Mouse (Mus musculus) lung, postnatal 0 days (tissue): Measurements from ENCODE around the gene Sfxn3. TPM values are rescaled to one million over a fixed set of nuclear protein-coding genes. Genes with fewer than 3 reads are reported as not detected.

ENCODE experiments used
- ATAC-seq: fragments of 200-750 bp; cut with Nextera tagmentation; 2 replicates; pipeline ENCODE4 v1.8.0; 2017; ENCODE audit warnings: moderate library complexity
- DNase-seq: peaks from one replicate; pipeline ENCODE4 v3.0.0-alpha.2; 2016; ENCODE audit warnings: low spot score
- H3K27ac ChIP-seq: fragments of 300-500 bp; sonication (generic); 2 replicates; pipeline ENCODE4 v1.5.1; 2014; ENCODE audit warnings: antibody characterized with exemption, mild to moderate bottlenecking, low read length, mixed read lengths
- H3K27me3 ChIP-seq: fragments of 300-500 bp; sonication (generic); replicated peaks from 2 replicates; pipeline ENCODE4 v1.6.1; 2014; ENCODE audit warnings: low read length, mixed read lengths; ENCODE audit not compliant: insufficient read depth
- H3K36me3 ChIP-seq: fragments of 300-500 bp; sonication (generic); 2 replicates; pipeline ENCODE4 v1.6.1; 2014; ENCODE audit warnings: low read length, mixed read lengths; ENCODE audit not compliant: insufficient read depth
- H3K4me1 ChIP-seq: fragments of 300-500 bp; sonication (generic); 2 replicates; pipeline ENCODE4 v1.6.1; 2014; ENCODE audit warnings: antibody characterized with exemption, low read depth, low read length, mixed read lengths; ENCODE audit not compliant: insufficient read depth
- H3K4me2 ChIP-seq: fragments of 300-500 bp; sonication (generic); replicated peaks from 2 replicates; pipeline ENCODE4 v1.6.1; 2014; ENCODE audit warnings: low read depth, mild to moderate bottlenecking, low read length, moderate library complexity, mixed read lengths
- H3K4me3 ChIP-seq: fragments of 300-500 bp; sonication (generic); 2 replicates; pipeline ENCODE4 v1.5.1; 2014; ENCODE audit warnings: low read depth, low read length
- H3K9ac ChIP-seq: fragments of 300-500 bp; sonication (generic); replicated peaks from 2 replicates; pipeline ENCODE4 v1.6.1; 2014; ENCODE audit warnings: low read depth, mild to moderate bottlenecking
- H3K9me3 ChIP-seq: fragments of 300-500 bp; sonication (generic); 2 replicates; pipeline ENCODE4 v1.6.1; 2016; ENCODE audit warnings: low read length, mixed read lengths
- CTCF ChIP-seq: IDR thresholded peaks from 2 replicates; pipeline ENCODE4 v1.5.1; 2016; ENCODE audit warnings: antibody characterized with exemption, mild to moderate bottlenecking
- EP300 ChIP-seq: IDR thresholded peaks from 2 replicates; pipeline ENCODE4 v1.6.1; 2016; ENCODE audit warnings: antibody characterized with exemption, mild to moderate bottlenecking, control low read depth
- WGBS: fragments of 180-500 bp; shearing (Covaris S2); extraction: QIAGEN DNeasy Blood & Tissue Kit; methylation state at CpG from one replicate; pipeline ENCODE4 v1.1.7; 2014; 5-methylcytosine and 5-hydroxymethylcytosine counted together
- polyA plus RNA-seq: library from polyadenylated mRNA; unstranded; fragments of >200 nt; fragmentation: Nextera tagmentation; extraction: Ambion mirVana; gene quantifications from 2 replicates; pipeline ENCODE4 v1.2.1, GENCODE M21; 2015

Gene Sfxn3
- polyA plus RNA-seq, 1 experiment from 2014 or later = 53.0 TPM

DNA sequence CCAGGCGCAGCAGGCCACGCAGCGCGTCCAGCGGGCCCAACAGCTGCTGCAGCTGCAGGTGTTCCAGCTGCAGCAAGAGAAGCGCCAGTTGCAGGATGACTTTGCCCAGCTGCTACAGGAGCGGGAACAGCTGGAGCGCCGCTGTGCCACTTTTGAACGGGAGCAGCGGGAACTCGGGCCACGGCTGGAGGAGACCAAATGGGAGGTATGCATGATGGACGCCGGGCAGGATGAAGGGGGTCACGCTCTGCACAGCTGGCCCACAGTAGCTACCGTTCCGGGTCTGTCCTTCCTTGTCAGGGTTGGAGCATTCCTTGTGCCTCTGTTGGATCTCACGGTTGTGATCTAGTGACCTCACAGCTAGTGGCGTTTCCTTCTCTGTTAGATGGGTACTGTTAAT lies 22.5 kb upstream of the Sfxn3 start:
- H3K9me3 ChIP-seq = no peaks in the 10 kb centered on the region
- no peak for TF ChIP-seq CTCF
- no peaks in the 10 kb centered on the region for H3K27me3 ChIP-seq
- DNase-seq = no peak
- no peak for ATAC-seq
- WGBS = 79% methylated on average over 19 of the region's 20 CpGs
- H3K27ac ChIP-seq = no peak overlapping the region
- no peak overlapping the region for H3K4me2 ChIP-seq
- H3K4me3 ChIP-seq = no peak overlapping the region
- peaks cover 10% of the 10 kb centered on the region for H3K36me3 ChIP-seq
- H3K9ac ChIP-seq = no peak overlapping the region
- peaks cover 13% of the 10 kb centered on the region for H3K4me1 ChIP-seq

DNA sequence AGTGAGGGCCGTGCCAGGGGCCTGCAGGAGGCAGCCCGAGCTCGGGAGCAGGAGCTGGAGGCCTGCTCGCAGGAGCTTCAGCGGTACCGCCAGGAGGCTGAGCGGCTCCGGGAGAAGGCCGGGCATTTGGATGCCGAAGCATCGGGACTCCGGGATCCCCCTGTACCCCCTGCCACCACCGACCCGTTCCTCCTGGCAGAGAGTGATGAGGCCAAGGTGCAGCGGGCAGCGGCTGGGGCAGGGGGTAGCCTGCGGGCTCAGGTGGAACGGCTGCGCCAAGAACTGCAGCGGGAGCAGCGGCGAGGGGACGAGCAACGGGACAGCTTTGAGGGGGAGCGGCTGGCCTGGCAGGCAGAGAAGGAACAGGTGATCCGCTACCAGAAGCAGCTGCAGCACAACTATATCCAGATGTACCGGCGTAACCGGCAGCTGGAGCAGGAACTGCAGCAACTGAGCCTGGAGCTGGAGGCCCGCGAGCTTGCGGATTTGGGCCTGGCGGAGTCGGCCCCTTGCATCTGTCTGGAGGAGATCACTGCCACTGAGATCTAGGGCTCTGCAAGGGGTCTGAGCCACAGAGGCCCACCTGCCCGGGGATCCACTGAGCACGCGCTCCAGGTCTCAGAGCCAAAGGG lies 21.2 kb upstream of the Sfxn3 start:
- Histone ChIP-seq H3K4me3 (no peak overlapping the region), H3K36me3 (peaks cover 10% of the 10 kb centered on the region), H3K9ac (no peak overlapping the region), H3K27ac (no peak overlapping the region), H3K27me3 (no peaks in the 10 kb centered on the region), H3K4me2 (no peak overlapping the region), H3K9me3 (no peaks in the 10 kb centered on the region), H3K4me1 (peaks cover 2% of the 10 kb centered on the region)
- WGBS = 88% methylated on average over 36 of the region's 37 CpGs
- ATAC-seq (no peak), DNase-seq (no peak)
- TF ChIP-seq CTCF (no peak), EP300 (no peak)

DNA sequence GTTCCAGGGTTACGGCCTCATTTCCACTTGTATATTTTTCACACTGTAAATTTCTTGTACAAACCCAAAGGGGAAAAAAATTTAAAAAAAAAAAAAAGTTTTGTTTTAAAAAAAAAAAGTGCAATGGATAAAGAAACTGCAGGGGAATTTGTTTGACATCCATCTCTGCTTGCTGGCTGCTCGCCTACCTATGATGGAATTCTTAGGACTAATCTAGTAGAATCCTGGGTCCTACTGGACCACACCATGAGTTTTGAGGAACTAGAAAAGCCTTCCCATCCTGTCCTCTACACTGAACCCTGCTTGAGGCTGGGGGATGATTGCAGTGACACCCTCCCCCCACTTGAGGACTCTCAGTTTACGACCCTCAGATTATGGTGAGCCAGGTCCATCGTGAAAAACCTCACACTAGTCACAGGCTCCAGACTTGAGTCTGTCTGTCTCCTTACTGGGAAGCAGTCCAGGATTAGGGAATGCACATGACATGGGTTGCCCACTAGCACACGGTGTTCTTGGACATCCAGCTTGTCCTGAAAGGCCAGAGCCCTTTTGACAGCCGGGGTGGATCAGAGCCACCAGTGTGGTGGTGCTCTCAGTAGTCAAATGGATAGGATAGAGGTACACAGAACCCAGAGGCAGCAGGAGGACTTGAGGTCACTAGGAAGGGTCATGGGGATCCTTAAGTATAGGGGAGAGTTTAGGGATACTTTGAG lies 20.2 kb upstream of the Sfxn3 start:
- H3K9ac ChIP-seq = no peak overlapping the region
- DNase-seq = no peak
- no peak overlapping the region for H3K4me3 ChIP-seq
- ATAC-seq = no peak
- no peaks in the 10 kb centered on the region for H3K27me3 ChIP-seq
- no peak overlapping the region for H3K27ac ChIP-seq
- H3K4me1 ChIP-seq = no peaks in the 10 kb centered on the region; the same call in 1 of the 2 replicates
- no peaks in the 10 kb centered on the region for H3K9me3 ChIP-seq
- peaks cover 10% of the 10 kb centered on the region for H3K36me3 ChIP-seq
- no peak overlapping the region for H3K4me2 ChIP-seq
- 63% methylated on average over 6 of the region's 6 CpGs for WGBS
- TF ChIP-seq CTCF = no peak
- no peak for TF ChIP-seq EP300

DNA sequence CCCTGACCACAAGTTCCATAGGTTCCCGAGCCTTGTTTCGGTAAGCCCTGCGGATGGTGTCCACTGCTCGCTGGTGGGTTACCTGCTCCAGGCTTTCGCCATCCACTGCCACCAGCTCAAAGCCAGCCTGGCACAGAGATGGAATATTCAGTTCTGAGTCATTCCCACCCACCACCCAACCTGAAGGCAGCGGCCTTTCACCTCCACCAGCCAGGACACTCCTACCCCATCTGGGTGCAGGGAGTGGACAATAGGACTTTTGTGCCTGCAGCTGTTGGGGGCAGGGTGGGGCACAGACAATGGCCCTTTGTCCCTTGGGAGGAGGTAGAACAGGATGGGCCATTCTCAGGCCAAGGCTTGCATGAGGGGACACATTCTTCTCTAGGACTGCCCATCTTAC lies 19.5 kb upstream of the Sfxn3 start:
- H3K4me2 ChIP-seq = no peak overlapping the region
- no peak overlapping the region for H3K4me3 ChIP-seq
- TF ChIP-seq EP300 (no peak), CTCF (no peak)
- DNase-seq = no peak
- no peak overlapping the region for H3K9ac ChIP-seq
- H3K36me3 ChIP-seq = peaks cover 10% of the 10 kb centered on the region; the same call in 1 of the 2 replicates
- H3K4me1 ChIP-seq = no peaks in the 10 kb centered on the region; the same call in 1 of the 2 replicates
- no peak overlapping the region for H3K27ac ChIP-seq
- WGBS = 76% methylated on average over 6 of the region's 6 CpGs
- no peaks in the 10 kb centered on the region for H3K9me3 ChIP-seq
- H3K27me3 ChIP-seq = no peaks in the 10 kb centered on the region
- ATAC-seq = no peak

DNA sequence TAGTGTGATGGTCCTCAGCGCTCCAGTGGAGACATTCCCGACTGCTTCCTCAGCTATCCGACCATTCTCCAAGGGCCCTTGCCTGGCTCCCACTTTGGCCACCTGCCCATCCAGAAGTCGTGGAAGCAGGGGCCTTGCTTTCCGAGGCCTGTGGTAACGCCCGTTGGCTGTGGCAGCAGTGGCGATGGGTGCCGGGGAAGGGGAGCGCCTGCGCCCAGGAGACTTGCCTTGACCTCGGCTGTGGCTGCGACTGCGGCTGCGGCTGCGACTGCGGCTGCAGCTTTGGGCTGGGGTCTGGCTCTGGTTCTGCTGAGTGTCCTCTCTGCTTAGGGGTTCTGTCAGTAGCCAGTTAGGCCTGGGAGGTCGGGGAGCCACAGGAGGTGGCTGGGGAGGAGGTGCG lies 18.6 kb upstream of the Sfxn3 start:
- ATAC-seq = no peak
- H3K9ac ChIP-seq = no peak overlapping the region
- TF ChIP-seq EP300 (no peak), CTCF (no peak)
- WGBS = 56% methylated on average over 17 of the region's 19 CpGs
- no peaks in the 10 kb centered on the region for H3K9me3 ChIP-seq
- H3K4me1 ChIP-seq = no peaks in the 10 kb centered on the region; the same call in 1 of the 2 replicates
- no peak overlapping the region for H3K27ac ChIP-seq
- H3K4me3 ChIP-seq = no peak overlapping the region
- H3K36me3 ChIP-seq = peaks cover 10% of the 10 kb centered on the region; the same call in 1 of the 2 replicates
- no peaks in the 10 kb centered on the region for H3K27me3 ChIP-seq
- H3K4me2 ChIP-seq = no peak overlapping the region
- no peak for DNase-seq

DNA sequence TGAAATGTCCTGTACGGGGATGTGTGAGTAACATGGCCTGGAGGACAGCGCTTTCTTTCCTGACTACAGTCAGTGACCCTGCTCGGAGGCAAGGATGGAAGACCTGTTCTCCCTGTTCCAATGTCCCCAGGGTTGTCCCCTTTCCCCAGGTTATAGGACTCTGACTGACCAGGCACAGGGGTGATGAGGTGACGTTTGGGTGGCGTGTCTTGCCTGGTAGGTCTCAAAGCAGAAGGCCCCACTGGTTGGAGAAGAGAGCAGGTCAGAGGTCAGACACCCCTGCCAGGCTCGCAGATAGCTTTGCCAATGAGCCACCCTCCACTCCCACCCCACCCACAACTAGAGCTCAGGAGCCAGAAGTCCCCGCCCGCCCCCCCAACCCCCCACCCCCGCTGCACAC lies 17.7 kb upstream of the Sfxn3 start:
- H3K27ac ChIP-seq = no peak overlapping the region
- H3K27me3 ChIP-seq = no peaks in the 10 kb centered on the region
- 0 out of 2 replicates have a peak, but pooled peaks cover 10% of the 10 kb centered on the region for H3K36me3 ChIP-seq
- H3K4me2 ChIP-seq = no peak overlapping the region
- H3K9ac ChIP-seq = no peak overlapping the region
- H3K4me3 ChIP-seq = no peak overlapping the region
- no peaks in the 10 kb centered on the region; the same call in 1 of the 2 replicates for H3K4me1 ChIP-seq
- TF ChIP-seq EP300 (no peak), CTCF (no peak)
- H3K9me3 ChIP-seq = no peaks in the 10 kb centered on the region
- 45% methylated on average over 9 of the region's 9 CpGs for WGBS
- ATAC-seq (no peak), DNase-seq (no peak)
